Mouse (Mus musculus) right cerebral cortex, adult 18-20 months (tissue): Measurements from ENCODE around the gene Stat3.

Source experiments
- DNase-seq: peaks from one replicate; pipeline ENCODE4 v3.0.0; 2022; ENCODE audit warnings: mixed read lengths

The Stat3 gene

GRCm38 (mm10) chr11:100887764-100888163 lies 51.6 kb downstream of the Stat3 start:
- no peak for DNase-seq

DNA sequence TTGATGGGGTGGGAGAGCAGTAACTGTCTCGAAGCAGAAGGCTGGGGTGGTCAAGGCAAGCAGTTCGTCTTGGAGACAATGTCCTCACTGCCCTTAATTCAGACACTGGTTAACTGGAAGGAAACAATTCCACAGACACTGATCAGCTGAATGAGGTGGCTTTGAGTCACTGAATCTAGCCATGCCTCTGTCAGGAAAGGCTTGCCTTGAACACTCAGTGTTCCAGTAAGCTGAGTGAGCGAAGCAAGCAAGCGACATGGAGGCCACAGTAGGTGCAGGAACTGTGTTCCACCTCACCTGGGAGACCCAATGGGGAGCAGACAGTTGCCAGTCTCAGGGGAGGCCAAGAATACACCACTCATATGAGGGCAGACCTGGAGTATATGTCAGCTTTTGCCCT lies 52.1 kb downstream of the Stat3 start:
- DNase-seq: no peak

DNA sequence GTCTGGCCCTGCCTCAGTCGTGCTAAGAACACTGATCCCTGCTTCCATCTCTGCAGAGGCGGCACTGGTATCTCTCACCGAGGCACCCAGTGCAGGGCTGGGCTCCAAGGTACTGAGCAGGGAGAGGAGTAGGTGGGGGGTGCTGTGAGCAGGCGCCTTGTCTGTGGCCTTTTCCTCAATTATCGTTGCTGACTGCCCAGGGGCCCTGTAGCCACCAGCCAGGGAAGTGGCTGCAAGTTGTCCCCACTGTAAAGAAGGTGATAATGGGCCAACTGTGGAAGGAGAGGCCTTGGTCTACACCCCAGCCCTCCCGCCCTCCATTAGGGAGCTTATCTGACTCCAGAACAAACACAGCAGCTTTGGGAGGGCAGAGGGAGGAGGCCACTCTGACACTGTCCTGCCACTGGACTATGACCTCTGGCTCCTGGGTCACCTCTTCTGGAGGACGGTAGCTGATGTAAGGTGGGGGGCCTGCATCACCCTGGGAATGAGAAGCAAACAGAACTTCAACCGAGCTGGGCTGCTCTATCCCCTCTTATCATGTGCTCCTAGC lies 53.1 kb downstream of the Stat3 start:
- no peak for DNase-seq

DNA sequence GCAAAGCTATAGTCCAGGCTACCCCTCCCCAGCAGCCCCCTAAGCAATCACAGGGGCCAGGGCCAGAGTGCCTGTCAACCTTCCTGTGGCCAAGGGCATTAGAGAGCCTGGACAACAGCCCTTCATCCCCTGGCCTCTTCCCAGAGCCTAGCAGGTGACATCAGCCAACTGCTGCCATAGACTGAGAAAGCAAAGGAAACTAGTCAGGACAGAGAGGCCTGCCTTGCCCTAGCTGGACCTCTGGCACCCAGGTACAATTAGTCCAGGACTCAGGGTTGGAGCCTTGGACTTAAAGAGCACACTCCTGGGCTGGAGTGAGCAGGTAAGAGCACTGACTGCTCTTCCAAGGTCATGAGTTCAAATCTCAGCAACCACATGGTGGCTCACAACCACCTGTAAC lies 53.9 kb downstream of the Stat3 start:
- no peak for DNase-seq

DNA sequence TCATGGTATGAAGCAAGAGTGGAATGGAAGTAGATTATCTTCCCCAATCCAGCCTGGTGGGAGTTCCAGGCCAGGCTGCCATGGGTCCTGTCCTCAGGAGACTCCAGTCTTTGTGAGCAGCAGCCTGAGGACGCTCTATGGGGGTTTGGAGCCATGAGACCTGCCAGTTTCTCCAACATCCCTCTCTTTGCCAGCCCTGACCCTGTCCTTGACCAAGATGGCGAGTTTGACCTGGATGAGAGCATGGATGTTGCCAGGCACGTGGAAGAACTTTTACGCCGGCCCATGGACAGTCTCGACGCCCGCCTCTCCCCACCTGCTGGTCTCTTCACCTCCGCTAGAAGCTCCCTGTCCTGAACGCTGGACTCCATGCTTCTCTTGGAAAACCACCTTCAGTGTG lies 55.7 kb downstream of the Stat3 start:
- no peak for DNase-seq

GRCm38 (mm10) chr11:100879321-100880078 lies 59.8 kb downstream of the Stat3 start:
- DNase-seq: no peak

GRCm38 (mm10) chr11:100875761-100876160 lies 63.6 kb downstream of the Stat3 start:
- no peak for DNase-seq

- DNase-seq: no peak
Measured at GRCm38 (mm10) chr11:100870968-100871350, 68.4 kb downstream of the Stat3 start.

GRCm38 (mm10) chr11:100870256-100870967 lies 68.9 kb downstream of the Stat3 start:
- DNase-seq: peak; percentile 26

DNA sequence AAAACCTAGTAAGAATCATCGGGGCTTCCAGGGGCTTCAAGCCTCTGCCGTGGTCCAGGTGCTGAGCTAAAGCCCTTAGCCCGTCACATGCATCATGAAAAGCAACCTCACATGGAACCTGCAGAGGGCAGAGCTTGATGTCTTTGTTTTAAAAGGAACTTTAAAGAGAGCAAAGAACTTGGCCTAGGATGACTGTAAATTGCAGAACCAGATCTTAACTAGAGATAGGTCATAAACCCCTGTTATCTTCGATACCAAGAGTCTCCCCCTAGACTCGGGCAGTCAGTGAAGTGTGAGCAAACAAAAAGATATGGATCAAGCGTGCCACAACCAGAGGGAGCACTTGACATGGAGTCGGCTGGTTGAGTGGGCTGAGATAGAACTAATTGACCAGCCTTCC lies 73.7 kb downstream of the Stat3 start:
- DNase-seq: no peak

DNA sequence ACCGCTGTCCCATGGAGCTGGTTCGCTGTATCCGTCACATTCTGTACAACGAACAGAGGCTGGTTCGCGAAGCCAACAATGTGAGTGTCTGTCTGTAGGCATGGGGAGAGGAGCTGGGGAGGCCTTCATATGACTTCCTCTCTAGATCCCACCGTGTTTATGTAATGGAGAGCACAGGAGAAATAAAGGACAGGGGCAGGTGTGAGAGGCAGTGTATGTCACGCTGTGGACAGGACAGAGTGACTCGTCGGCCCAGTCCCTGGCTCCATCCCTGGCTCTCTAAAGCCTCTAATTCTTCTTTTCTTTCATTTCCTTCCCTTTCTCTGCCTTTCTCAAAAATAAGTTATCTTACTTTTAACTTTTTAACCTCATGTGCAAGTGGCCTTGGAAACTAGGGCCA lies 76.2 kb downstream of the Stat3 start:
- DNase-seq: no peak

- no peak for DNase-seq
Measured at GRCm38 (mm10) chr11:100861836-100862235, 77.5 kb downstream of the Stat3 start.

- DNase-seq: no peak
Measured at GRCm38 (mm10) chr11:100861335-100861734, 78.0 kb downstream of the Stat3 start.

DNA sequence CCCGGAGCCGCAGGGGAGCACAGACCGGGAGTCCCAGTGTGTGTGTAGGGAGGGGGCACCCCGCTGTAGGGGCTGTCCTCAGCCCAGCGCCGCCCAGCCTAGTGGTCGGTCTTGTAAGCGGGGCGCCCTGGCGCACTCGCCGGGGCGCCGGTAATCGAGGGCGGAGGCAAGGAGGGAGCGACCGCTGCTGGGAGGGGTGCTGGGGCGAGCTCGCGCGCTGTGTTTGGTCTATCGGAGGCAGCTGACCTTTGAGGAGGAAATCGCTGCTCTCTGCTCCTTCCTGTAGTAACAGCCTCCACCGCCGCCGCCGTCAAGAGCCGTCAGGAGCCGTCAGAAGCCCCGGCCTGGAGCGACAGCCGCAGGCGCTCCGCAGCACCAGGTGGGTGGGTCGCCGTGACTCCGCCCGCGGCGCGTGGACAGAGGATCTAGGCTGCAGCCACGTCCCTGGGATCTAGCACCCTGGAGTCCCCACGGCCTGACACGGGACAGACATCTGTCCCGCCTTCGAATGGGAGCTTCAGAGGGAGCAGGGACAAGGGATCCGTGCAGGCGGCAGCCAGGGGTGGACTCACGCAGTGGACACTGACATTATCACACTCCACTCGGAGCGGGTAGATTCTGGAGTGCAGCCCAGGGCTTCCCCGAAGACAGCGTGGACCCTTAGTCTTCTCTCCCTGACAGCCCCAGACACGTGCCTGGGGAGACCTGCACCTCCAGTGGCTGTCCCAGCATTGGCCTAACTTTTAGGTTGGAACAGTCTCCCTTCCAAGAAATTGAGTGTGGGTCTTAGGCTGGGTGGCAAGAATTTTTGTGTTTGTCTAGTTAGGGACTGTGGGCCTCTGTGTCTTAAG lies 78.9 kb downstream of the Stat3 start:
- peak; percentile 28 for DNase-seq

GRCm38 (mm10) chr11:100859579-100860075 lies 79.7 kb downstream of the Stat3 start:
- DNase-seq: no peak

DNA sequence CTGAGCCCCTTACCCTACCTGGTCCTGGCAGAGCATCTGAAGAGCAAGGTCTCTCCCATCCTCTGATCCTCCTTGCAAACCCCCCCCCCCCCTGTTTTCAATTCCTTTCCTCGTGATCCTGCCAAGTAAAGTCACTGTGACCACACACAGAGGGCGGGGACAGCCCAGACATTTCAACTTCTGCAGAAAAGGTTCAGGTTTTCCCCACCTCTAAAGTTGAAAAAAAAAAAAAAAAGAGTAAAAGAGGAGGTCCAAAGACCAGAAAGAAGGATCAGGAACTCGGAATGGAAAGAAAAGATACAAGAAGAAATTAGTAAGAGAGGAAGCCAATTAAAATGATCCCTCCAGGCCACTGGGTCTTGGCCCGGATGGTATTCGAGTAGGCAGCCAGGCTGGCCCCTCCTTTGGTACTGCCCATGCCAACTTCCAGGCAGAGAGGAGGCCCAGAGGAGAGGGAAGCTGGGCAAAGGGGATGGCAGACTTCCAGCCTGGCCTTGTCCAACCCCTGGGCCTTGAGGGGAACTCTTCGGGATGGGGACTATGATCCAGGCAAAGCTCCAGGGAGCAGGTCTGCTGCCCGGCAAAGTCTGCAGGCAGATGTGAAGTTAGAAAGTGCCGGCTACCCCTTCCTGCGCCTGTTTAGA lies 80.3 kb downstream of the Stat3 start, which contains the start of gene Stat5a:
Stat5a (plus strand) TSS at position 417 of the 644 bp plus-strand sequence.
- DNase-seq: peak; percentile 48

DNA sequence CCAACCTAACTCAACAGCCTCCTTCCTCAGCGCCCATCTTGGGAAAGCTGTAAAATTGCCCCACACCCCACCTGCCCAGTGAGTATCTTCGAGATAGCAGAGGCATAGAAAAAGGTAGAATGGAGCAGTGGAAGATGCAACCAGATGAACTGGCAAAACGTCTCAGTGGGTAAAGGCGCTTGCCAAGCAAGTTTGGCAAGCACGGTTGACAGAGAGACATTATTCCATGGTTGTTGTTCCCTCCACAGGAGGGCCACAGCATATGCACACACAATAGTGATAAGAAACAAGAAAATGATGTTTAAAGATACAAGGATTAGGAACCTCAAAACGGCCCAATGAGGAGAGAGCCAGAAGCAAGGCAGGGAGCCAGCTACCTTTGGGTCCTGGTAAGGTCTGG lies 81.4 kb downstream of the Stat3 start:
- DNase-seq: no peak

DNA sequence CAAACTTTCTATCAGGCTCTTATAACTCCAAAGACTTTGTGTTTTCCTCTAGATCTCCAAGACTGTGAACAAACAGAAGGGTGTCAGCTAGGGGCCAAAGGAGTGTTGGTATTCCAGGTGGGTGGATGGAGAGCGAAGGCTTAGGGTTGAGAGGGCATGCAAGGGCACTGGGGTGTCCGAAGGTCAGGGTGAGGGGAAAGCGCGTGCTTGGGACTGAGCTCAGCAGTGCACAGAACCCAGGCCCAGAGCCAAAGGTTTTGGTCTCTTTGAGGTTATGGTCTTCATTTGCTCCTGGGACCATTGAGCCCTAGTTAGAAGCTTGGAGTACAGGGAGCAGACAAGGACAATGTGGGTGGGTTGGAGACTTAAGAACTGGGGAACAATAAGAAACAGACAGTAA lies 84.2 kb downstream of the Stat3 start:
- DNase-seq: no peak

GRCm38 (mm10) chr11:100854268-100854667 lies 85.1 kb downstream of the Stat3 start:
- no peak for DNase-seq

- DNase-seq: no peak
Measured at GRCm38 (mm10) chr11:100853018-100853417, 86.3 kb downstream of the Stat3 start.

DNA sequence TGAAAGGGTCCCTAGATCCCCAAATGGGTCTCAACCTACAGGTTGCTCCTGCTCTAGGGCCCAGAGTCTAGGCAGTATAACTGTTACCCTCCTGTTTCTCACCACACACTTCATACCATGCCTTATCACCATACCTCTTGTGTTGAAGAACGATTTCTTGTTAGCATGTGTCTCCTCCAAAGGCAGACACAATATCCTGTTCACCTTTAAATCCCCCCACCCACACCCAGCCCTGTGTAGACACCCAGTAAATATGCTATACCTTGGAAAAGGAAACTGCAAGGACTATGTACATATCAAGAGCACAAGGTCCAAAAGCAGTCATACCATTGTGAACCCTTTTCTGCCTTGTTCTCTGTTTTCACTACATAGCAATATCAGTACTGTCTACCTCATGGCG lies 87.3 kb downstream of the Stat3 start:
- DNase-seq: no peak

DNA sequence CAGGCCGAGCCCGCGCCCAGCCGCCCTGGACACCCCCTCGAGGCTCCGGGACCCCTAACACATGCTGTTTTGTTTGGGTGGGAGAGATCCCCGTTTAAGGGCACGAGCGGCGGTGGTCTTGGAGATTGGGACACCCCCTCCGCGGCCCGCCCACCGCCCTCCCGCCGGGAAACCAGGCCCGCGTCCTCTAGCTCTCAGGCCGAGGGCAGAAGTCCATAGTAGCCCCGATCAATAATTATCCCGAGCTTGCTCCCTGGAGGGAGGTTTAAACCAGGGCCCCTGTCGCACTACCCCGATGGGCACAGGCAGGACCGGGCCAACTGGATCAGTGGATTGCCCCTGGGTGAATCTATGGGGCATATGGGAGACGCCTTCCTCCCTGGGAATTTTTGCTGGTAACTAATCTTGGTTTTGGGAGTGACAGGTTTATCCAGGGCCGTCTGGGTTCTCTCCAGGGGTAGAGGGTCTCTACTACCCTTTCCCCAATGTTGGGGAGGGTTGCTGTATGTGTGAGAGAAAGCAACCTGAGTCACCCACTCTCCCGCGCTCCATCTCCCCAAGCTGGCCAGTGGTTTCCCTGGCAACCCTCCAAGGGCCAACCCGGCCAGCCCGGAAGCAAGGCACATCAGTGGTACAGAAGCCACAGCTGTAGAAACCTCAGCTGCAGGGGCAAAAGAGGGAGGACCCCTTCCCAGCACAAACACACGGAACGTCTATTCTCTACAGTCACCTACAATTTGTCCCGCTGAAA lies 88.4 kb downstream of the Stat3 start:
- peak; percentile 27 for DNase-seq
